Mouse (Mus musculus) liver, adult 2 months (tissue): ENCODE measurements around the gene Ppp1r15b. TPM values are rescaled to one million over a fixed set of nuclear protein-coding genes. Genes with fewer than 3 reads are reported as not detected.
A peak's percentile ranks its signal among the peaks of the same experiment; 100 is the strongest.

Source experiments
- DNase-seq: peaks from one replicate; pipeline ENCODE4 v3.0.0-alpha.2; 2011; ENCODE audit warnings: low read depth, low spot score; ENCODE audit errors: extremely low read depth
- H3K27ac ChIP-seq: fragments of 200-500 bp; replicated peaks from 2 replicates; pipeline ENCODE4 v1.5.1; 2012; ENCODE audit warnings: low read depth, mild to moderate bottlenecking, control low read depth, inconsistent platforms, low read length; ENCODE audit not compliant: insufficient read depth
- H3K27me3 ChIP-seq: fragments of 200-500 bp; 2 replicates; pipeline ENCODE4 v1.6.1; 2012; ENCODE audit warnings: mild to moderate bottlenecking, moderate library complexity, low read length, inconsistent platforms; ENCODE audit not compliant: control insufficient read depth, insufficient read depth
- H3K36me3 ChIP-seq: fragments of 200-500 bp; 2 replicates; pipeline ENCODE4 v1.6.1; 2012; ENCODE audit warnings: low read length, inconsistent platforms; ENCODE audit not compliant: control insufficient read depth, insufficient read depth
- H3K4me1 ChIP-seq: fragments of 200-500 bp; 2 replicates; pipeline ENCODE4 v1.6.1; 2011; ENCODE audit warnings: low read length; ENCODE audit not compliant: control insufficient read depth, insufficient read depth
- H3K4me3 ChIP-seq: fragments of 200-500 bp; 2 replicates; pipeline ENCODE4 v1.5.1; 2011; ENCODE audit warnings: low read depth, mild to moderate bottlenecking, control low read depth, low read length, moderate library complexity; ENCODE audit not compliant: insufficient read depth
- H3K79me2 ChIP-seq: fragments of 200-500 bp; 2 replicates; pipeline ENCODE4 v1.6.1; 2012; ENCODE audit warnings: inconsistent platforms, mild to moderate bottlenecking, low read length, moderate library complexity; ENCODE audit not compliant: control insufficient read depth, insufficient read depth
- H3K9ac ChIP-seq: fragments of 200-500 bp; 2 replicates; pipeline ENCODE4 v1.6.1; 2012; ENCODE audit warnings: low read depth, mild to moderate bottlenecking, control low read depth, inconsistent platforms, low read length
- CTCF ChIP-seq: fragments of 200-500 bp; IDR thresholded peaks from 2 replicates; pipeline ENCODE4 v1.5.1; 2011; ENCODE audit warnings: low read depth, low read length, control low read depth
- POLR2A ChIP-seq: fragments of 200-500 bp; IDR thresholded peaks from 2 replicates; pipeline ENCODE4 v1.6.1; 2011; ENCODE audit warnings: low read length, control low read depth; ENCODE audit not compliant: insufficient read depth; ENCODE audit errors: extremely low read depth
- WGBS: fragments of 180-500 bp; shearing (Covaris S2); methylation state at CpG from one replicate; pipeline ENCODE4 v1.1.7; 2018; 5-methylcytosine and 5-hydroxymethylcytosine counted together
- polyA plus RNA-seq: library from polyadenylated mRNA; depleted of rRNA; stranded (reverse); fragments of >200 nt; gene quantifications from 2 replicates; pipeline ENCODE4 v1.2.3, GENCODE M21; 2012
- total RNA-seq: library from RNA; depleted of rRNA; stranded (reverse); fragments of >200 nt; gene quantifications from 2 replicates; pipeline ENCODE4 v1.2.3, GENCODE M21; 2014

Ppp1r15b gene
- total and polyA plus RNA-seq, 2 experiments = 24.0 to 43.3 TPM

- 89% methylated on average over 9 of the region's 9 CpGs for WGBS
- peak; percentile 45 for TF ChIP-seq CTCF
- no peak for TF ChIP-seq POLR2A
- Histone ChIP-seq H3K27me3 (no peaks in the 10 kb centered on the region), H3K79me2 (no peaks in the 10 kb centered on the region), H3K4me3 (no peak overlapping the region), H3K27ac (no peak overlapping the region), H3K9ac (no peak overlapping the region), H3K4me1 (peaks cover 23% of the 10 kb centered on the region), H3K36me3 (no peaks in the 10 kb centered on the region)
- DNase-seq = no peak
These were observed 5.1 kb upstream of the Ppp1r15b start for GRCm38 (mm10) chr1:133125640-133126364.

DNA sequence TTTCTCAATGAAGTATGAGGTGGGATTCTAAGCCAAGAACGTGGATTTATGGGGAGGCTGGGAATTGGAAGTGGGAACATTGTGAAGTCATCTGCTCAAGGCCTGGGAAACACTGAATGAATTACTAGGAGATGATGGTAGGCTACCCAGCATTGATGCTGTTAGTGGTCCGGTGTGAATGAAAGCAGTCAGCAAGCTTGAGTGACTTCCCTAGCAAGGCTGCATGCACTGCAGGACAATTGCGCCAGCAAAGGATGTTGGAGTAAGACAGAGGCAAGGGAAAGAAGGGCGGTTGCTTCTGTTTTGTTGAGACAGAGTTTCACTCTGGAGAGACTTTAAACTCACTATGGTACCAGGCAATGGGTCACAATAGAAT, 4.6 kb upstream of the Ppp1r15b start:
- no peak overlapping the region for H3K27ac ChIP-seq
- 89% methylated on average over 4 of the region's 4 CpGs for WGBS
- TF ChIP-seq CTCF (no peak), POLR2A (no peak)

DNA sequence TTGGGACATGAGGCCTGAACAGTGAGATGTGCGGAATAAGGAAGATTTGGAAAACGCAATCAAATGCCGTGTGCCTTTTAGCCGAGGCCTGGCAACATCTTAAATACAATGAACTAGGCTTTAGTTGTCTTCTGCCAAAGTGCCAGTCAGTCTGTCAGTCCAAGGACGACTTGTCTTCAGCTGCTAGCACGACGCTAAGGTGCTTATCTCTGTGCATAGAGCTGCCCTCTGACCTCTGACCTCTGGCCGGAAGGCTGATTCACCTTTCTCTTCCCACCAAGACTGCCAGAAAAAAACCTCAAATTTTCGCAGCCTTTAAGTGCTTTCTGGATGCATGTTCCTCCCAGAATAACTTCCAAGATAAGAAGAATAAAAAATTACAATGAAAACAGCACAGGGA, 3.6 kb upstream of the Ppp1r15b start:
- Histone ChIP-seq H3K27me3 (no peaks in the 10 kb centered on the region), H3K27ac (peak overlapping the region; percentile 28; the same call in 1 of the 2 replicates), H3K9ac (no peak overlapping the region), H3K79me2 (peaks cover 12% of the 10 kb centered on the region; the same call in 1 of the 2 replicates), H3K36me3 (no peaks in the 10 kb centered on the region), H3K4me1 (peaks cover 16% of the 10 kb centered on the region), H3K4me3 (no peak overlapping the region)
- 25% methylated on average over 9 of the region's 9 CpGs for WGBS
- TF ChIP-seq CTCF (no peak), POLR2A (no peak)
- peak; percentile 82 for DNase-seq

More for the DNA sequence above, 4.6 kb upstream of the Ppp1r15b start:
- H3K9ac ChIP-seq = no peak overlapping the region
- no peaks in the 10 kb centered on the region for H3K36me3 ChIP-seq
- peaks cover 2% of the 10 kb centered on the region; the same call in 1 of the 2 replicates for H3K79me2 ChIP-seq
- H3K27me3 ChIP-seq = no peaks in the 10 kb centered on the region
- H3K4me1 ChIP-seq = peaks cover 18% of the 10 kb centered on the region
- DNase-seq = no peak
- H3K4me3 ChIP-seq = no peak overlapping the region

GRCm38 (mm10) chr1:133129471-133130221, 1.3 kb upstream of the Ppp1r15b start:
- no peak overlapping the region; the same call in 1 of the 2 replicates for H3K4me3 ChIP-seq
- no peak for DNase-seq

DNA sequence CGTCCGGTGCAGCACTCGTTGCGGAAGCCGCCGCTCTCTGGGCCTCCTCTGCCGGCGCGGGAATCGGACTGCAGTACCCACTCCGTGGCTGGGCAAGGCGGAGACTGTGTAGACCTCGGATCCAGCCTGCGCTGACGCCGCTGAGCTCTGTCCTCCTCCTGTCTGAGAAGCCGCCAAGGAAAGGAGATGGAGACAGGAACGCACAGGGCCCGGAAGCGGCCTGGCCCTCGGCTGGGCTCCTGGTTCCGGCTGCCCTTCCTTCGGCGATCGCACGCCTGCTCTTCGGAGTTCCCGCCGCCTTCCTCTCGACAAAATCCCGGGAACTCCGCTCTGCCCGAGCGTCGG, 590 bp downstream of the Ppp1r15b start:
- no peaks in the 10 kb centered on the region for H3K27me3 ChIP-seq
- H3K36me3 ChIP-seq = peaks cover 13% of the 10 kb centered on the region
- H3K27ac ChIP-seq = peak overlapping the region; percentile 94
- H3K4me1 ChIP-seq = peaks cover 12% of the 10 kb centered on the region
- peaks cover 33% of the 10 kb centered on the region; the same call in 1 of the 2 replicates for H3K79me2 ChIP-seq
- H3K4me3 ChIP-seq = peak overlapping the region; percentile 91
- TF ChIP-seq CTCF (no peak), POLR2A (no peak)
- peak overlapping the region; percentile 96 for H3K9ac ChIP-seq
- peak; percentile 34 for DNase-seq
- under 1% methylated on average over 35 of the region's 35 CpGs for WGBS

More at GRCm38 (mm10) chr1:133129471-133130221, 1.3 kb upstream of the Ppp1r15b start:
- Histone ChIP-seq H3K27me3 (no peaks in the 10 kb centered on the region), H3K4me1 (peaks cover 13% of the 10 kb centered on the region), H3K79me2 (peaks cover 23% of the 10 kb centered on the region; the same call in 1 of the 2 replicates), H3K9ac (no peak overlapping the region), H3K27ac (peak overlapping the region; percentile 47), H3K36me3 (peaks cover 6% of the 10 kb centered on the region; the same call in 1 of the 2 replicates)
- 62% methylated on average over 16 of the region's 16 CpGs for WGBS
- TF ChIP-seq CTCF (no peak), POLR2A (no peak)
